Mouse (Mus musculus) spleen, adult 2 months (tissue): ENCODE data around the gene Gm44965.

Experiments used
- CTCF ChIP-seq: fragments of 200-500 bp; IDR thresholded peaks from 2 replicates; pipeline ENCODE4 v1.5.1; 2011; ENCODE audit warnings: mild to moderate bottlenecking, inconsistent platforms; ENCODE audit not compliant: insufficient read depth, insufficient read length, insufficient replicate concordance; ENCODE audit errors: extremely low read depth
- POLR2A ChIP-seq: fragments of 200-500 bp; IDR thresholded peaks from 2 replicates; pipeline ENCODE4 v1.6.1; 2011; ENCODE audit warnings: low read depth, low read length, inconsistent platforms

DNA sequence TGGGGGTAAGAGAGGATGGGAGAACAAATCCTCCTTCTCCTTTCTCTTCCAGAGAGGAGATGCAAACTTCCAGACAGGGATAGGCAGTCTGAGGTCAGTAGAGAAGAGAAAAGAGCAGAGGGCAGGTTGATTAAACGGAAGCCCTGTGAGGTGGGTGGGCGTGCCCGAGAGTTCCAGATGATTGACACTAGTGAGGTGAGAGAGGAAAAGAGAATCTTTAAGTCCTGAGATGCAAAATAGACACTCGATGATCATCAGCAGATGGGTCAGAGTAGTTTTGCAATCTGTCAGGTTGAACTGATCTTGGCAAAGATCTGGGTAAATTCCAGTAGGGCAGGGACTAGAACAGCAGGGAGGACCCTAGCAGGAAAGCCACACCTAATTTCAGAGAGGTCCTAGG is 71.0 kb downstream of the Gm44965 start:
- no peak for TF ChIP-seq POLR2A
- no peak for TF ChIP-seq CTCF
